Mouse (Mus musculus): ENCODE data around the gene Grrp1.

- TF ChIP-seq POLR2A (IDR thresholded peaks at IDR 0.05; ENCODE audit: borderline replicate concordance, low read depth, low read length), result no peak
- no peak for TF ChIP-seq CTCF (IDR thresholded peaks at IDR 0.05; ENCODE audit: low read depth, low read length)
Measured at GRCm38 (mm10) chr4:134238686-134239085, 15.2 kb downstream of the Grrp1 start.

All from bone marrow macrophage, adult 2 months (primary cell).